Mouse (Mus musculus) myocyte (in vitro differentiated cells): ENCODE data around the gene Tmem56.

Experiments
- MYOD1 ChIP-seq, 3 experiments: IDR thresholded peaks; one replicate each; pipeline ENCODE4 v1.6.1; 2011; ENCODE audit warnings: control low read depth in 2 of 3, low read depth in 2 of 3, mild to moderate bottlenecking in 2 of 3, moderate library complexity in 1 of 3; ENCODE audit not compliant: insufficient read length in 2 of 3, control insufficient read depth in 1 of 3
- POLR2AphosphoS2 ChIP-seq: IDR thresholded peaks from one replicate; pipeline ENCODE4 v1.6.1; 2011; ENCODE audit warnings: low read depth, control low read depth; ENCODE audit not compliant: insufficient read length

GRCm38 (mm10) chr3:121291225-121291559 lies 8.3 kb upstream of the Tmem56 start:
- TF ChIP-seq MYOD1 (IDR thresholded peaks at IDR 0.05; ENCODE audit: control insufficient read depth in 1 of 3, insufficient read length in 2 of 3, low read depth in 2 of 3) (no peak), POLR2AphosphoS2 (no peak)
